Mouse (Mus musculus) cerebellum, postnatal 10 days (tissue): Measurements from ENCODE around the gene 1700022I11Rik.

Source experiments
- DNase-seq, 2 experiments: peaks; one replicate each; pipeline ENCODE4 v3.0.0; 2021; ENCODE audit warnings: mixed read lengths in 2 of 2

1700022I11Rik gene

DNA sequence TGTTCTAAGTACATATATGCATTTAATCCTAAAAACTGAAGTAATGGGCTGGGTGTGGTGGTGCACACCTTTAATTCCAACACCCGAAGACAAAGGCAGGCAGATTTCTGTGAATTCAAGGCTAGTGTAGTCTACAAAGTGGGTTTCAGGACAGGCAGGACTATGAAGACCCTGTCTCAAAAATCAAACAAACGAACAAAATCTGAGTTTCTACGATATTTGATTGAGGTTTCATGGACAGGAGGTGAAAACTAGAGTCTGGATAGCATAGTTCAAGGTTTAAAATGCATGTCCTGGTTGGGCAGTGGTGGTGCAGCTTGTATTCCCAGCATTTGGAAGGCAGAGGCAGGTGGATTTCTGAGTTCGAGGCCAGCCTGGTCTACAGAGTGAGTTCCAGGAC, at the start of gene 1700022I11Rik:
1700022I11Rik (plus strand) TSS at position 301 of the 400 bp plus-strand sequence.
- no peak for DNase-seq

DNA sequence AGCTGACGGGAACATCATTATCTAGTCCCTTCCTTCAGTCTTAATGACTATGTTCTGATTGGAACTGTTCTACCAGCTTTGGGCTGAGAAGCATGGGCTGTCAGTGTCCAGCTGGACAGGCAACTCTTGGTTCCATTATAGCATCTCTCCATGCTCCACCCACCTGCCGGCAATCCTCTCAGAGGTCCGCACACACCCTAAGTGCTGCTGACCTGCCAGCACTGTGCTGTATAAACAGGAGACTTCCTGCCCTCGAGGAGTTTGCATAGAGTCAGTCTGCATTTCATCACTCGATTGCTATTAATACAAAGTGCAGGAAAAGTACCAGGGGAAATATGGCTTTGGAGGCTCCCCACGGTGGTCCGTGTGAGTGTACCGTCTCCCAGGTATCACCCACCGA, 48.7 kb upstream of the 1700022I11Rik start:
- no peak for DNase-seq

GRCm38 (mm10) chr4:42921536-42921935, 47.9 kb upstream of the 1700022I11Rik start:
- DNase-seq, result no peak

GRCm38 (mm10) chr4:42922056-42922455, 47.3 kb upstream of the 1700022I11Rik start:
- DNase-seq, result no peak

DNA sequence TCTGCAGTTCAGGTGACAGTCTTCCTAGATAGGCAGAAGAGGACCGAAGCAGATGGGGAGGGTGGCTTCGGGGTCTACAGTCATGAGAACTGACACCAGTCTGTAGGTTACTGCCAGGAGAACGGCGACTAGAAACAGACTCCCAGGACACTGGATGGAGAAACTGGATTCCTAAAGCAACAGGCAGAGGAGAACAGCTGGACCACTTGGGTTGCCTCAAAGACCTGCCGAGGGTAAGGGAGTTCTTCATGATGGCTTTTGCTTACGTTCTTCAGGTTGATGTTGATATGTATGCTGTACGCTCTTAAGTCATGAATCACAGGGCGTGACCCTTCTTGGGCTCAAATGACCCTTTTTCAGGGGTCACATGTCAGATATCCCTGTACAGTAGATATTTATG, 46.9 kb upstream of the 1700022I11Rik start:
- DNase-seq, result no peak

DNA sequence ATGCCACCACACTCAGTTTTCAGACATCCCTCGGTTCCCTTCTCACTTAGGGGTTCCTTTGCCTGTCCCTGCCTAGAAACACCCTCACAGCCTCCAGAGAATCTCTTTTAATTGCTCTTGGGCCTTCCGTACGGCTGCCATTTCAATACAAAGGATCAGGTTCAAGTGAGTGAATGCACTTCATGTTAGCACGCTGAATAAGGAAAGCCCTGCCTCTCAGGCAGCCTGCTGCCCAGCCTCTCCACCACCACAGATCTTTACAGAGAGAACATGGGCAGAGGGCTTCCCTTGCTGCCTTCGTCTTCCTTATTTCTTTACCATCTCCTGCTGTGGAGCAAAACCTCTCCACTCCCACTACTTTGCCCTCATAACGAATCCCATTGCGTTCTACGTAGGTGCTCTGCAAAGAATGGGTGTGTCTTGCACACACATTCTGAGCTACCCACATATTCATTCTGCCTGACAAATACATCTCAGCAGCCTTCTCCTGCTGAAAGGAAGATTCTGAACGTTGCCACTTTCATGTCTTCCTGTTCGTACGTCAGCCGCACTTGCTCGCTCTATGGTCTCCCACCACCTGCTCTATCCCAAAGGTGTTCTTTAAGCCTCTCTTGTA, 45.2 kb upstream of the 1700022I11Rik start:
- no peak for DNase-seq

GRCm38 (mm10) chr4:42928209-42928608, 41.2 kb upstream of the 1700022I11Rik start:
- no peak for DNase-seq

DNA sequence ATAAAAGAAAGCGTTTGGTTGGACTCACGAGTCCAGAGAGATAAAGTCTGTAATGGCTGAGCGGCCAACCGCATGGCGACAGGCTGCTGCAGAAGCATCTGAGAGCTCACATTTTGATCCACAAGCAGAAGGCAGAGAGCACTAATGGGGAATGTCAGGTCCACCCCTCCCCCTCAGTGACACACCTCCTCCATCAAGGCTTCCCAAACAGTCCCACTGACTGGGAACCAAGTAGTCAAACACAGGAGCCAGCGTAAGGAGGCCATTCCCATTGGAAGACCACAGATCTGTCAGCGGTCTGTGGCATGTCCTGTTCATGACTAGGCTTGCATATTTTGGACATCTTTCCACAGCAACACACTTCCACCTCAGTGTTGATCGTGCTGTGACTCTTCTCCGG, 40.5 kb upstream of the 1700022I11Rik start:
- DNase-seq, result no peak

GRCm38 (mm10) chr4:42932229-42932969, 37.0 kb upstream of the 1700022I11Rik start:
- peak in 1 of 2 experiments; percentile 0 for DNase-seq

DNA sequence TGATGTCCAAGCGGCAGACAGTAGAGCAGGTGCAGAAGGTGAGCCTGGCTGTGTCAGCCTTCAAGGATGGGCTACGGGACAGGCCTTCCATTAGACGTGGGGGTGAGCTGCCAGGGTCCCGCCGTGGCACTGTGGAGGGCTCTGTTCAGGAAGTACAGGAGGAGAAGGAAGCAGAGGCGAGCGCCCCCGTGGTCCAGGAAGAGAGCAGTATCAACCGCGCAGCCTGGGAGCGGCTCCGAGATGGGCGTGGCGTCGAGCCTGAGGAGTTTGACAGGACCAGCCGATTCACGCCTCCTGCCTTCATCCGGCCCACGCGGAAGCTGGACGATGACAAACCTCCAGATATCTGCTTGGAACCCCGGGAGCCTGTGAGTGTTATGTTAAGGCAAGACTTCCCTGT, 35.8 kb upstream of the 1700022I11Rik start:
- peak; percentile 75 to 79 for DNase-seq

DNA sequence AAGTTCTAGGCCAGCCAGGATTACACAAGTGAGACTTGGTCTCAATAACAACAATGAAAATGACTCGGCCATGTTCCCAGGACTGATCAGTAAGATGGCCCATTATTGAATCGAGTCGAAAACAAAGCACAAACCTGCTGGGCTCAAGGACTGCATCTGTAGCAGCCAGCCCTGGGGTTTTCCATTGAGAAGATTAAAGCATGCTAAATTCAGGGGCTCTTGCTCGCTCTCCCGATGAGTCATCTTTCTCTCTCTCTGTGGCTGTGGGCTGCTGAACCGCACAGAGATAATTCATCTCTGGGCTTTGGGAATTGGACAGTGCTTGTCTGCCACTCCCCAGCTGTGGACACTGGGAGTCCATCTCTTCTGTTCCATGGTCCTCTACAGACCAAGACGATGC, 28.0 kb upstream of the 1700022I11Rik start:
- no peak for DNase-seq

- peak; percentile 54 to 58 for DNase-seq
These were observed 26.1 kb upstream of the 1700022I11Rik start for GRCm38 (mm10) chr4:42943341-42943740.

GRCm38 (mm10) chr4:42944185-42944584, 25.2 kb upstream of the 1700022I11Rik start:
- no peak for DNase-seq

GRCm38 (mm10) chr4:42945043-42945442, 24.4 kb upstream of the 1700022I11Rik start:
- DNase-seq, result peak in 1 of 2 experiments; percentile 19

- DNase-seq, result no peak
These were observed 24.0 kb upstream of the 1700022I11Rik start for GRCm38 (mm10) chr4:42945445-42945844.

DNA sequence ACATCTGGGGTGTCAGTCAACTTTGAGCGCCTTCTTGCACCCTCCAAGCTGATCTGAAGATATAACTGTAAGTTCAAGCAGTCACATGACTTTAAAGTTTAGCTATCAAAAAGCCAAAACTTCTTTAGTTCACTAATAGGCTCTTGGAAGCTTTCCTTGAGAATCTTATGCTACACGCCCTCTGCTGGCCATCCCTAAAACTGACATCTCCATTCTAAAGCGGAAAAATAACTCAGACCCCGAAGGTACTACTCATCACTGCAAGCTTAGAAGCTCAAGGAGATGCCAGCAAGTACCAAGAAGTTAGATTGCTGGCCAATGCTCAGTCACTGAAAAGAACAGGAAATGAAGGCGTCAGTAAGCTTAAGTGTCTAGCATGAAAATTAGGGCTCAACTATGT, 23.5 kb upstream of the 1700022I11Rik start:
- peak; percentile 83 to 88 for DNase-seq

- peak; percentile 93 to 95 for DNase-seq
These were observed 22.6 kb upstream of the 1700022I11Rik start for GRCm38 (mm10) chr4:42946733-42947290.

GRCm38 (mm10) chr4:42948527-42948926, 20.9 kb upstream of the 1700022I11Rik start:
- peak; percentile 45 to 49 for DNase-seq

- no peak for DNase-seq
These were observed 20.2 kb upstream of the 1700022I11Rik start for GRCm38 (mm10) chr4:42949051-42949675.

GRCm38 (mm10) chr4:42949676-42950051, 19.7 kb upstream of the 1700022I11Rik start, which contains the start of gene Dnajb5:
Gene Dnajb5, plus strand, starts transcription at chr4:42949814.
- DNase-seq, result peak; percentile 98

DNA sequence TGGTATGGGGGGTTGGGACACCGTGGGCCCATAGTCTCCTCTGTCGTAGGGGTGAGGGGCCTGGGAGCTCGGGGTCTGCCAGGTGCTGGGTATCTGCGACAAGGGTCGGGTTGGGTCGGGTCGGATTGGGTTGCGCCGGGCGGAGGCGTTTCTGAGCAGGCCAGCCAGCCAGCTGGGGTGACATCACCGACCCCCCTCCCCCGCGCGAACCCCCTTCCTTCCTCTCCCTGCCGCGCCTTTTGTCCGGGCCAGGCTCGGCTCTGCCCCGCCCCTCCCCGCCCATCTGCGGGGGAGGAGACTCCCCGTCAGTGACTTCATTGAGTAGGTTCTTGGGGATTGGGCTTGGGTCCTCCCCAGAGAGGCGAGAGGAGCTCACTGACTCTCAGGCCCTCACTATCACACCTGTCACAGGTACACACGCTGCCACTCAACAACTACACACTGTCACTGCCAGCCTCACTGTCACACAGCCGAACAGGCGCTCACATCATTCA, 19.3 kb upstream of the 1700022I11Rik start:
- DNase-seq, result peak; percentile 94 to 95

DNA sequence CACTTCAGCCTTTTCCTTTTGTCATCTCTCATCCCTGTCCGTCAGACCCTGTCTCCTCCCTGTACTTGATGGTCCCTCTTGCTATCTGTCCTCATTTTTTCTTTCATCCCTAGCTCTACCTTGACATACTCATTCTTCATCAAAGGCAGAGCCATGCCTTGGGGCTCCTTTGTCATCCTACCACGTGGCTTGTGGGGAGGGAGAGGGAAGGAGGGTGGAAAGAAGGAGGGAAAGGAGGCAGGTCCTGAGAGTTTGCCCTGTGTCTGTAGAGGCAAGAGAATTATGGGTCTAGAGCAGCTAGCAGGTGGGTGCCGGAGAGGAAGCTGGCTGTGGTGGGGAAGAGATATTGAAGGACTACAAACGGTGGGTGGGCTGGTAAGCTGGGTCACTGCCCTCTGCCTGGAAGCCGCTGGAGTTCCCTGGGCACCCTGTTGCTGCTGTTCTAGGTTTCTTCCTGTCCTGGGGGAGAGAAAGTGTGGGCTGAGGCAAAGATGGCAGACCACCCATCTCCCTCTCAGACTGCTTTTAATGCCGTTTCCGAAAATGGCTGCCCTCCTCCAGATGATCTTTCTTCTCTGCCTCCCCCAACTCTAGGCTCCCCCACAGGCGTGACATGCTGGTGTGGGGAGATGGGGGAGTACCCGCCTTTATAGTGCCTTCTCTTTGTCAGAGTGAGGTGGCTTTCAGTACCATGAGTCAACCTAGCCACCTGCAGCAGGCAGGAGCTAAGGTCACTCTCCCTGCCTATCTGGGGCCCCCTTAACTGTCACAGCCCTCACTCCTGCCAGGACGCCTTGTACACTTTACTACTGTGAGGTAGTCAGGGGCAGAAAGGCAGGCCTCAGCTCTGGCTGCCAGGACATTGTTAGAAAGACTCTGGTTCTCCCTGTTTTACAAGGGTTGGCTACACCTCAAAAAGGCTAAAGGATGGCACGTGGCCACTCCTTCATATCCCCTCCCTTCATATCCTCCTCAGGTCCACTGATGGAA, 17.9 kb upstream of the 1700022I11Rik start:
- DNase-seq, result peak in 1 of 2 experiments; percentile 37
